Mouse (Mus musculus): ENCODE results near the gene Esyt2. TPM values are rescaled to one million over a fixed set of nuclear protein-coding genes. Genes with fewer than 3 reads are reported as not detected.

Esyt2 gene
- polyA plus RNA-seq, 1 experiment, result 17.3 TPM

Other genes with a start within 250 kb of the Esyt2 start
- gene Zfp386, start 233.5 kb upstream of the Esyt2 start, polyA plus RNA-seq (2012; rRNA removed), result 17.3 and 19.0 TPM in 2 replicates
- 0.96 and 1.0 TPM in 2 replicates for gene Vipr2, start 203.5 kb upstream of the Esyt2 start, polyA plus RNA-seq (2012; rRNA removed)
- gene Wdr60, start 18.2 kb upstream of the Esyt2 start, polyA plus RNA-seq (2012; rRNA removed), result 7.5 and 7.6 TPM in 2 replicates
- not detected in 2 replicates for gene Gm11027, start 5.8 kb upstream of the Esyt2 start, polyA plus RNA-seq (2012; rRNA removed)
- 1.7 and 1.9 TPM in 2 replicates for gene Ncapg2, start 124.2 kb downstream of the Esyt2 start, polyA plus RNA-seq (2012; rRNA removed)
- gene Ptprn2, start 204.5 kb downstream of the Esyt2 start, polyA plus RNA-seq (2012; rRNA removed), result 1.7 and 2.3 TPM in 2 replicates